Mouse (Mus musculus) C2C12 (cell line): ENCODE data around the gene Dpysl5. TPM values are rescaled to one million over a fixed set of nuclear protein-coding genes. Genes with fewer than 3 reads are reported as not detected.
A peak's percentile ranks its signal among the peaks of the same experiment; 100 is the strongest.
"Not testable (repeated sequence)": the region's sequence is repeated elsewhere in the genome, so short reads cannot be mapped to it uniquely, and the experiment has no call there.

Experiments
- H3K27me3 ChIP-seq: one replicate; pipeline ENCODE4 v1.6.1; 2011; ENCODE audit not compliant: control insufficient read depth, insufficient read depth, insufficient read length
- H3K36me3 ChIP-seq: one replicate; pipeline ENCODE4 v1.6.1; 2011; ENCODE audit not compliant: control insufficient read depth, insufficient read depth
- H3K4me3 ChIP-seq: one replicate; pipeline ENCODE4 v1.5.1; 2011; ENCODE audit warnings: mild to moderate bottlenecking, control low read depth; ENCODE audit not compliant: poor library complexity, insufficient read depth, severe bottlenecking
- H3K79me2 ChIP-seq: one replicate; pipeline ENCODE4 v1.6.1; 2011; ENCODE audit not compliant: control insufficient read depth, insufficient read depth
- H3K79me3 ChIP-seq: one replicate; pipeline ENCODE4 v1.6.1; 2011; ENCODE audit warnings: low read depth, control low read depth
- H3ac ChIP-seq: one replicate; pipeline ENCODE3; 2011; ENCODE audit warnings: low read depth; ENCODE audit not compliant: control insufficient read depth, insufficient read length
- CEBPB ChIP-seq: IDR thresholded peaks from one replicate; pipeline ENCODE4 v1.6.1; 2011; ENCODE audit warnings: low read depth, mild to moderate bottlenecking, control low read depth, moderate library complexity
- CTCF ChIP-seq: IDR thresholded peaks from one replicate; pipeline ENCODE4 v1.5.1; 2011; ENCODE audit not compliant: control insufficient read depth, insufficient read depth, insufficient read length
- FOSL1 ChIP-seq: IDR thresholded peaks from one replicate; pipeline ENCODE4 v1.8.0; 2011; ENCODE audit warnings: mild to moderate bottlenecking, low read length; ENCODE audit not compliant: poor library complexity, insufficient read depth, severe bottlenecking
- MAX ChIP-seq: IDR thresholded peaks from one replicate; pipeline ENCODE4 v1.6.1; 2011; ENCODE audit warnings: mild to moderate bottlenecking, control low read depth
- MYOD1 ChIP-seq: IDR thresholded peaks from one replicate; pipeline ENCODE4 v1.6.1; 2011; ENCODE audit warnings: low read depth; ENCODE audit not compliant: control insufficient read depth, insufficient read length
- MYOG ChIP-seq: IDR thresholded peaks from one replicate; pipeline ENCODE4 v1.6.1; 2011; ENCODE audit not compliant: control insufficient read depth, insufficient read length; ENCODE audit errors: extremely low read depth
- USF1 ChIP-seq: IDR thresholded peaks from one replicate; pipeline ENCODE4 v1.6.1; 2011; ENCODE audit warnings: low read depth, mild to moderate bottlenecking, control low read depth, moderate library complexity
- polyA plus RNA-seq: library from polyadenylated mRNA; unstranded; fragments of >200 nt; fragmentation: generic; extraction: Trizol; gene quantifications from one replicate; pipeline ENCODE4 v1.2.1, GENCODE M21; 2012; ENCODE audit warnings: missing spikeins

The Dpysl5 gene
- polyA plus RNA-seq, 1 experiment, result 0.01 TPM

GRCm38 (mm10) chr5:30700361-30701000 lies 10.9 kb upstream of the Dpysl5 start:
- H3K4me3 ChIP-seq, result no peak overlapping the region
- H3ac ChIP-seq, result no peak overlapping the region
- no peaks in the 10 kb centered on the region for H3K79me2 ChIP-seq
- no peak for TF ChIP-seq CEBPB
- TF ChIP-seq FOSL1, result no peak
- no peak for TF ChIP-seq MAX
- TF ChIP-seq MYOG, result no peak
- no peak for TF ChIP-seq MYOD1
- no peak for TF ChIP-seq USF1
- no peak for TF ChIP-seq CTCF
- H3K79me3 ChIP-seq, result no peaks in the 10 kb centered on the region
- H3K27me3 ChIP-seq, result peaks cover 39% of the 10 kb centered on the region
- H3K36me3 ChIP-seq, result no peaks in the 10 kb centered on the region

- not testable (repeated sequence) for H3K36me3 ChIP-seq, H3K4me3 ChIP-seq, H3K79me2 ChIP-seq, H3ac ChIP-seq, H3K79me3 ChIP-seq
- H3K27me3 ChIP-seq, result peaks cover 35% of the 10 kb centered on the region
Observed at GRCm38 (mm10) chr5:30701373-30701772, 10.0 kb upstream of the Dpysl5 start.

GRCm38 (mm10) chr5:30701866-30702265 lies 9.5 kb upstream of the Dpysl5 start:
- Histone ChIP-seq H3K27me3 (peaks cover 33% of the 10 kb centered on the region), H3K79me3 (no peaks in the 10 kb centered on the region), H3K36me3 (no peaks in the 10 kb centered on the region), H3K4me3 (no peak overlapping the region), H3K79me2 (no peaks in the 10 kb centered on the region), H3ac (no peak overlapping the region)
- TF ChIP-seq MYOG, result no peak
- TF ChIP-seq CTCF, result no peak
- no peak for TF ChIP-seq FOSL1
- no peak for TF ChIP-seq USF1
- TF ChIP-seq CEBPB, result no peak
- TF ChIP-seq MYOD1, result no peak
- TF ChIP-seq MAX, result no peak

GRCm38 (mm10) chr5:30709744-30710383 lies 1.5 kb upstream of the Dpysl5 start:
- Histone ChIP-seq H3K79me2 (no peaks in the 10 kb centered on the region), H3ac (no peak overlapping the region), H3K79me3 (no peaks in the 10 kb centered on the region), H3K27me3 (peaks cover 47% of the 10 kb centered on the region), H3K36me3 (no peaks in the 10 kb centered on the region), H3K4me3 (no peak overlapping the region)
- TF ChIP-seq FOSL1 (no peak), CTCF (peak; percentile 41)

GRCm38 (mm10) chr5:30710486-30710885 lies 878 bp upstream of the Dpysl5 start:
- H3K79me3 ChIP-seq, result no peaks in the 10 kb centered on the region
- no peak for TF ChIP-seq CEBPB
- TF ChIP-seq USF1, result no peak
- TF ChIP-seq MYOD1, result no peak
- TF ChIP-seq MAX, result no peak
- no peak for TF ChIP-seq MYOG
- TF ChIP-seq FOSL1, result no peak
- no peak for TF ChIP-seq CTCF
- no peaks in the 10 kb centered on the region for H3K79me2 ChIP-seq
- H3K27me3 ChIP-seq, result peaks cover 52% of the 10 kb centered on the region
- H3ac ChIP-seq, result no peak overlapping the region
- H3K36me3 ChIP-seq, result no peaks in the 10 kb centered on the region
- H3K4me3 ChIP-seq, result no peak overlapping the region

GRCm38 (mm10) chr5:30712002-30712390 lies 632 bp downstream of the Dpysl5 start:
- H3K36me3 ChIP-seq, result no peaks in the 10 kb centered on the region
- no peaks in the 10 kb centered on the region for H3K79me2 ChIP-seq
- no peak overlapping the region for H3ac ChIP-seq
- H3K79me3 ChIP-seq, result no peaks in the 10 kb centered on the region
- H3K27me3 ChIP-seq, result peaks cover 58% of the 10 kb centered on the region
- TF ChIP-seq FOSL1, result no peak
- no peak for TF ChIP-seq CEBPB
- no peak for TF ChIP-seq CTCF
- no peak for TF ChIP-seq MYOG
- no peak for TF ChIP-seq USF1
- no peak for TF ChIP-seq MYOD1
- no peak for TF ChIP-seq MAX
- no peak overlapping the region for H3K4me3 ChIP-seq
